9 mouse cellular contexts compared by ENCODE assay signal in the genomic region with DNA sequence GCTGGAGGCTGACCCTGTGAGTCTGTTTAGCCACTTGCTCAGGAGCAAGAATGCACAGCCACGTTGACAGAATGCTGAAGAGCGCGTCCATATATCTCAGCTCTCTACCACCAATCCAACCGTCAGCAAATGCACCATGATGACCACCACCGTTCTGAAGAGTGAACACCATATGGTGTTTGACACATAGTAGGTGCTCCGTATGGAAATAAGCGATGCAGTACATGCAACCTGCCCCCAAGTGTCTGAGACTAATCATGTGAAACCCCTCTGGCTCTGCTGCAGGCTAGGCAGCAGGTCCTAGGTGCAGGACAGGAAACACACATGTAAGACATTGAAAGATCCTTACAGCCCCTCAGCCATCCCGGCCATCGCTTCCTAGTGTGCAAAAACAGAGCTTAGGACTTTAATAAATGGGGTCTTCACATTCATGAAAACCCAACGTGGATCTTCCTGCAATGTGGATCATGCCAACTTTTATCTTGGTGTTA. TPM values are rescaled to one million over a fixed set of nuclear protein-coding genes. Genes with fewer than 3 reads are reported as not detected.
DNase-seq lines count a peak whose midpoint lies in the region; ATAC-seq and TF ChIP-seq lines count a peak whose summit lies in the region.
"Had no signal": no experiment of that assay in that cellular context is flagged by ENCODE, and none has a peak within 500 bp of the region (broad histone marks: within the 10 kb centered on the region; RNA-seq: fewer than 3 reads in every experiment).

No protein-coding gene starts in this region.

- no peak for TF ChIP-seq CTCF in spleen, adult 2 months (IDR thresholded peaks at IDR 0.05; ENCODE audit: extremely low read depth, insufficient read depth, insufficient read length, insufficient replicate concordance)

- H3K4me3 ChIP-seq in spleen, adult 2 months (ENCODE audit: extremely low read depth, insufficient read depth, insufficient read length), result peak overlapping the region; percentile 12; the same call in 1 of the 2 replicates
- H3K4me3 ChIP-seq in heart, embryonic 11.5 days (ENCODE audit: low read depth, low read length), result peak overlapping the region; percentile 74
- peak overlapping the region; percentile 18; the same call in 1 of the 2 replicates for H3K4me3 ChIP-seq in liver, embryonic 13.5 days (replicated peaks)

- 51% methylated on average over 10 of the region's 10 CpGs for WGBS in spleen, adult 2 months
- 47% methylated on average over 10 of the region's 10 CpGs for WGBS in heart, embryonic 11.5 days (ENCODE audit: insufficient replicate concordance)
- WGBS in liver, embryonic 13.5 days (ENCODE audit: insufficient replicate concordance), result 35% methylated on average over 10 of the region's 10 CpGs

- TF ChIP-seq POLR2A in spleen, adult 2 months (IDR thresholded peaks at IDR 0.05; ENCODE audit: low read depth, low read length), result no peak

- H3K4me2 ChIP-seq in heart, embryonic 11.5 days, result peak overlapping the region; percentile 99
- peak overlapping the region; percentile 97 for H3K4me2 ChIP-seq in liver, embryonic 13.5 days

- H3K36me3 ChIP-seq in spleen, adult 2 months (ENCODE audit: control insufficient read depth, insufficient read depth, low read length), result no peaks in the 10 kb centered on the region; the same call in 1 of the 2 replicates
- H3K36me3 ChIP-seq in heart, embryonic 11.5 days (ENCODE audit: control insufficient read depth, insufficient read depth, low read length), result peaks cover 16% of the 10 kb centered on the region
- H3K36me3 ChIP-seq in liver, embryonic 13.5 days, result peaks cover 13% of the 10 kb centered on the region; the same call in 1 of the 2 replicates

- H3K4me1 ChIP-seq in spleen, adult 2 months (ENCODE audit: control insufficient read depth, insufficient read depth, insufficient read length), result peaks cover 20% of the 10 kb centered on the region
- peaks cover 22% of the 10 kb centered on the region for H3K4me1 ChIP-seq in heart, embryonic 11.5 days (ENCODE audit: control insufficient read depth, insufficient read depth, low read length)
- peaks cover 47% of the 10 kb centered on the region for H3K4me1 ChIP-seq in liver, embryonic 13.5 days (replicated peaks)

- ATAC-seq in heart, embryonic 11.5 days (replicated peaks; ENCODE audit: insufficient number of reproducible peaks, low FRiP score, low TSS enrichment), result no peak
- ATAC-seq in liver, embryonic 13.5 days (ENCODE audit: low read depth), result no peak
- ATAC-seq in erythroid progenitor cell, adult 5-6 weeks (replicated peaks; ENCODE audit: low FRiP score, poor library complexity, severe bottlenecking), result no peak

- peak overlapping the region; percentile 52 for H3K9ac ChIP-seq in heart, embryonic 11.5 days (ENCODE audit: low read depth, low read length)
- no peak overlapping the region for H3K9ac ChIP-seq in liver, embryonic 13.5 days

- DNase-seq in spleen, adult 2 months (ENCODE audit: low read depth in 1 of 2, low spot score in 2 of 2), result no peak
- no peak for DNase-seq in spleen, postnatal 10 days (ENCODE audit: low spot score in 2 of 2)
- DNase-seq in liver, embryonic 13.5 days, result no peak
- no peak for DNase-seq in frontal cortex, postnatal 14 days (ENCODE audit: low spot score in 2 of 2)
- no peak for DNase-seq in spleen, adult 12 weeks (ENCODE audit: low spot score)

- H3K9me3 ChIP-seq in heart, embryonic 11.5 days (replicated peaks; ENCODE audit: control insufficient read depth, low read length), result no peaks in the 10 kb centered on the region
- no peaks in the 10 kb centered on the region for H3K9me3 ChIP-seq in liver, embryonic 13.5 days (replicated peaks)

- H3K27ac ChIP-seq in spleen, adult 2 months (ENCODE audit: insufficient read depth, low read length), result peak overlapping the region; percentile 48
- H3K27ac ChIP-seq in heart, embryonic 11.5 days (ENCODE audit: low read depth, low read length), result peak overlapping the region; percentile 96
- H3K27ac ChIP-seq in liver, embryonic 13.5 days, result peak overlapping the region; percentile 50

- no peaks in the 10 kb centered on the region for H3K27me3 ChIP-seq in spleen, adult 2 months (ENCODE audit: control insufficient read depth, insufficient read depth, low read length)
- no peaks in the 10 kb centered on the region for H3K27me3 ChIP-seq in heart, embryonic 11.5 days (ENCODE audit: control insufficient read depth, insufficient read depth, low read length)
- H3K27me3 ChIP-seq in liver, embryonic 13.5 days, result peaks cover 46% of the 10 kb centered on the region

RNA-seq across cellular contexts. Expression of a gene that starts 0.6 kb away (rescaled TPM):
- not detected in 2 replicates for polyA plus RNA-seq in spleen, adult 2 months (2012; rRNA removed)
- polyA plus RNA-seq in heart, embryonic 11.5 days (2014; fragmentation: Nextera tagmentation; extraction: Ambion mirVana), result not detected in 2 replicates
- not detected in 2 replicates for polyA plus RNA-seq in liver, embryonic 13.5 days (2015; fragmentation: Nextera tagmentation; extraction: Ambion mirVana)
- total RNA-seq in erythroid progenitor cell, adult 5-6 weeks (2015; ENCODE audit: low replicate concordance), result not detected in 2 replicates
- not detected in 2 replicates for total RNA-seq in erythroid progenitor cell, adult 5-6 weeks (2017; ENCODE audit: low replicate concordance)
- total RNA-seq: hematopoietic stem cell, adult 5-6 weeks had no signal
- polyA plus RNA-seq: brain, embryonic 14.5 days had no signal

RNA-seq across cellular contexts. Expression of a gene that starts 3.3 kb away (rescaled TPM):
- 46.5 and 65.0 TPM in 2 replicates for polyA plus RNA-seq in spleen, adult 2 months (2012; rRNA removed)
- 49.2 and 49.4 TPM in 2 replicates for polyA plus RNA-seq in heart, embryonic 11.5 days (2014; fragmentation: Nextera tagmentation; extraction: Ambion mirVana)
- polyA plus RNA-seq in liver, embryonic 13.5 days (2015; fragmentation: Nextera tagmentation; extraction: Ambion mirVana), result 9.8 and 11.2 TPM in 2 replicates
- total RNA-seq in erythroid progenitor cell, adult 5-6 weeks (2015; ENCODE audit: low replicate concordance), result 0.42 and 3.2 TPM in 2 replicates
- 1.6 and 2.7 TPM in 2 replicates for total RNA-seq in erythroid progenitor cell, adult 5-6 weeks (2017; ENCODE audit: low replicate concordance)

RNA-seq across cellular contexts. Expression of a gene that starts 16.7 kb away (rescaled TPM):
- 0.05 and 0.20 TPM in 2 replicates for polyA plus RNA-seq in spleen, adult 2 months (2012; rRNA removed)
- 0.10 and 0.43 TPM in 2 replicates for polyA plus RNA-seq in heart, embryonic 11.5 days (2014; fragmentation: Nextera tagmentation; extraction: Ambion mirVana)
- polyA plus RNA-seq in liver, embryonic 13.5 days (2015; fragmentation: Nextera tagmentation; extraction: Ambion mirVana), result 0.06 TPM in 1 of 2 replicates, not detected in the other
- not detected in 2 replicates for total RNA-seq in erythroid progenitor cell, adult 5-6 weeks (2015; ENCODE audit: low replicate concordance)
- not detected in 2 replicates for total RNA-seq in erythroid progenitor cell, adult 5-6 weeks (2017; ENCODE audit: low replicate concordance)
- total RNA-seq: hematopoietic stem cell, adult 5-6 weeks had no signal

RNA-seq across cellular contexts. Expression of a gene that starts 44.8 kb away (rescaled TPM):
- 2.1 and 2.7 TPM in 2 replicates for polyA plus RNA-seq in spleen, adult 2 months (2012; rRNA removed)
- polyA plus RNA-seq in heart, embryonic 11.5 days (2014; fragmentation: Nextera tagmentation; extraction: Ambion mirVana), result 2.7 and 3.4 TPM in 2 replicates
- polyA plus RNA-seq in liver, embryonic 13.5 days (2015; fragmentation: Nextera tagmentation; extraction: Ambion mirVana), result 0.24 and 0.36 TPM in 2 replicates
- not detected in 2 replicates for total RNA-seq in erythroid progenitor cell, adult 5-6 weeks (2015; ENCODE audit: low replicate concordance)
- not detected in 2 replicates for total RNA-seq in erythroid progenitor cell, adult 5-6 weeks (2017; ENCODE audit: low replicate concordance)

RNA-seq across cellular contexts. Expression of a gene that starts 57.8 kb away (rescaled TPM):
- polyA plus RNA-seq in spleen, adult 2 months (2012; rRNA removed), result 12.3 and 12.8 TPM in 2 replicates
- polyA plus RNA-seq in heart, embryonic 11.5 days (2014; fragmentation: Nextera tagmentation; extraction: Ambion mirVana), result 0.70 and 0.79 TPM in 2 replicates
- polyA plus RNA-seq in liver, embryonic 13.5 days (2015; fragmentation: Nextera tagmentation; extraction: Ambion mirVana), result 0.51 and 0.63 TPM in 2 replicates
- 0.42 and 3.6 TPM in 2 replicates for total RNA-seq in erythroid progenitor cell, adult 5-6 weeks (2015; ENCODE audit: low replicate concordance)
- total RNA-seq in erythroid progenitor cell, adult 5-6 weeks (2017; ENCODE audit: low replicate concordance), result 0.23 and 0.64 TPM in 2 replicates
- total RNA-seq: hematopoietic stem cell, adult 5-6 weeks had no signal

Comparison
In these comparisons a context has a peak if more than half of its experiments do, and no peak if none do; other contexts are left out.
1. H3K4me3 ChIP-seq: peak in every context shown above with its lines; median percentile 74 in heart, embryonic 11.5 days; 18 in liver, embryonic 13.5 days; 12 in spleen, adult 2 months.